Mouse (Mus musculus) heart, adult 2 months (tissue): ENCODE data around the gene Asic1.

Source experiments
- CTCF ChIP-seq: fragments of 200-600 bp; IDR thresholded peaks from 2 replicates; pipeline ENCODE4 v1.8.1; 2022; ENCODE audit warnings: antibody characterized with exemption, mild to moderate bottlenecking, moderate library complexity
- EP300 ChIP-seq: fragments of 200-500 bp; IDR thresholded peaks from 2 replicates; pipeline ENCODE4 v1.6.1; 2011; ENCODE audit warnings: low read depth, low read length, control low read depth; ENCODE audit not compliant: insufficient read depth

DNA sequence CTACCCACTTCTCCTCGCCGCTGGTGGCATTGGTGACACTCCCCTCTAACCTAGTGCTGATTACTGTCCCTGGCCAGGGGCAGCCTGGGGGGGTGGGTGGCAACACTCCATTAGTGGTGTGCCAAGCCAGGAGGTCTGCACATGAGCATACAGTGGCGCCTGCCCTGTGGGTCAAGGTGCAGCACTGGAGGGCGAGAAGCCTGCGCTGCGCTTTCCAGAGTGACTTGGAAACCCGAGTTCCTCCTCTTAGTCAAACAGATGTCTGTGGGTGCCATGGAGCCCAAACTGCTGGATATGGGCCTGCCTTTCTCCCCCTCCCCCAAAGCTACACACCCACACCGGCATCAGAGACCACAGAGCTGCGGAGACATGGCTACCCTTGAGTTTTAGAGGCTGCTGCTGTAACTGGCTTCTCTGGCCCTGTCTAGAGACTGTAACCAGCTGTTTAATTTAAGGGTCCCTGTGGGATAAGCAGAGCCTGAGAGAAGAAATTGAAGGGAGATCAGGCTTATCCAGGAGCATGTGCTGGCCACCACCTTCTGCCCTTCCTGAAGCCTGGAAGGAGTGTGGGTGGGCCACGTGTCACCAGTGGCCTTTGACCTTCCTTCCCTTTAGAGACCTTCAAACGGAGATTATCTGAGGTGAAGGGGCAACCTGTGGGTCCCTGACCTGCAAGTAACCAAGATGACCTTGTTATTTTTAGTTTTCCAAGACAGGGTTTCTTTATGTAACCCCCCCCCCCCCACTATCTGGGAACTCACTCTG, 46.0 kb downstream of the Asic1 start:
- TF ChIP-seq CTCF (no peak), EP300 (no peak)
